Mouse (Mus musculus): ENCODE measurements around the gene Noxo1. TPM values are rescaled to one million over a fixed set of nuclear protein-coding genes. Genes with fewer than 3 reads are reported as not detected.

Noxo1 gene
- total and polyA plus RNA-seq, 3 experiments: 0.62 to 2.4 TPM; not detected in 1

- TF ChIP-seq CTCF (IDR thresholded peaks at IDR 0.05 in 2 of 3, conservative IDR thresholded peaks at IDR 0.05 in 1 of 3; ENCODE audit: control insufficient read depth in 1 of 3, insufficient read depth in 1 of 3, low read depth in 2 of 3, low read length in 3 of 3, poor library complexity in 1 of 3, severe bottlenecking in 1 of 3) (no peak), USF1 (IDR thresholded peaks at IDR 0.05; ENCODE audit: low read depth, low read length) (no peak), MAFK (IDR thresholded peaks at IDR 0.05; ENCODE audit: borderline replicate concordance, low read depth, low read length) (no peak), HCFC1 (IDR thresholded peaks at IDR 0.05; ENCODE audit: low read depth, low read length) (no peak), BHLHE40 (IDR thresholded peaks at IDR 0.05; ENCODE audit: borderline replicate concordance, low read depth, low read length) (no peak), TCF12 (IDR thresholded peaks at IDR 0.05; ENCODE audit: low read depth, low read length) (no peak), CHD2 (IDR thresholded peaks at IDR 0.05; ENCODE audit: low read length) (no peak), NRF1 (IDR thresholded peaks at IDR 0.05; ENCODE audit: insufficient read depth, low read depth, low read length, poor library complexity, severe bottlenecking) (no peak), GABPA (IDR thresholded peaks at IDR 0.05; ENCODE audit: low read depth, low read length) (no peak), ZMIZ1 (IDR thresholded peaks at IDR 0.05; ENCODE audit: low read depth, low read length) (no peak), MAX (IDR thresholded peaks at IDR 0.05; ENCODE audit: low read length) (no peak)
- peak overlapping the region; percentile 61 to 64 for H3K4me3 ChIP-seq (ENCODE audit: control insufficient read depth in 1 of 2, insufficient read depth in 1 of 2, low read depth in 2 of 2, low read length in 2 of 2)
- peak overlapping the region; percentile 71 for H3K27ac ChIP-seq (ENCODE audit: control insufficient read depth, low read depth, low read length)
- H3K27me3 ChIP-seq (ENCODE audit: control insufficient read depth in 1 of 2, insufficient read depth in 2 of 2, low read length in 2 of 2): no peaks in the 10 kb centered on the region
- H3K4me1 ChIP-seq (ENCODE audit: control insufficient read depth in 1 of 2, insufficient read depth in 2 of 2, low read length in 2 of 2): peaks cover 0 to 12% of the 10 kb centered on the region in 2 experiments; a peak in 3 of 4 replicates
- H3K9ac ChIP-seq (ENCODE audit: control insufficient read depth, low read depth, low read length, poor library complexity, severe bottlenecking): peak overlapping the region; percentile 57
- peaks cover 0 to 3% of the 10 kb centered on the region in 2 experiments; a peak in 1 of 4 replicates for H3K36me3 ChIP-seq (ENCODE audit: control insufficient read depth in 1 of 2, insufficient read depth in 2 of 2, low read length in 2 of 2)
- no peaks in the 10 kb centered on the region for H3K79me2 ChIP-seq (ENCODE audit: control insufficient read depth, insufficient read depth, low read length, poor library complexity)
- DNase-seq (ENCODE audit: low read depth, low spot score): no peak
- H3K9me3 ChIP-seq (replicated peaks; ENCODE audit: insufficient read depth, low read length): no peaks in the 10 kb centered on the region
Measured at GRCm38 (mm10) chr17:24687599-24687998, 8.4 kb upstream of the Noxo1 start.

DNA sequence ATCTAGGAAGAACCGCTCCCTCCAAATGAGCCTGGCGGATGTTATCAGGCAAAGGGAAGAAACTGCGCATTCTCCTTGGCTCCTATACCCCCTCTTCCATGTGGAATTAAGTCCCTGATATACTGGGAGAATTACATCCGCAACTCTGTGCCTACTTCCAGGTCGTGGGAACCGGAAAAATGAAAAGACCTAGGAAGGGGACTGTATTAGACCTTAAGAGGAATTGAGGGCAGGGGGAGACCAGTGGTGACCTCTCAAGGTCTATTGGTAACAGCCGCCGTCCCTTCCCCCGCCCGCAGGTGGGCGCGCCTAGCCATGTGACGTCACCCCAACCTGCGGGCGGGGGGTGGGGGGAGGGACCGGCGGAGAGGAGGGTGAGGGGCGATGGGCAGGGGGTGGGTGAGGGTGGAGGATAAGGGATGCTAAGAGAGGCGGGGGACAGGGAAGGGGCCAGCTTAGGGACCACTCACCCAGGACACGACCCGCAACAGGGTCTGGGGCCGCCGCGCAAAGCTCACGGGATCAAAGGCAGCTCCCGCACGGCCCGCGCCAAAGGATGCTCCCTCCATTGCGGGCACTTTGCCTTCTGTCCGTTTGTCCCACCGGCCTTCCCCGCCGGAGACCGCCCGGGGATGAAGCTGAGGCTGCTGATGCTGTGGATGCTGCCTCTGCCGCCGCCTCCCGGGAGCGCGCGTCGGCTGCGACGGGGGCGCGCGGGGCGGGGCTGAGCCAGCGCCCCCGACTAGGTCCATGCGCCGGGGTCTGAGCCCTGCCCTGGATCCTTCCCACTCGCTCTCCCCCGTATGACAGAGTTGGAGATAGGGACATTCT is 6.6 kb upstream of the Noxo1 start, which contains the start of gene Syngr3:
Gene Syngr3 (minus strand): TSS at position 705 of the 831 bp plus-strand sequence.
- Histone ChIP-seq H3K79me2 (ENCODE audit: control insufficient read depth, insufficient read depth, low read length, poor library complexity) (no peaks in the 10 kb centered on the region), H3K27me3 (ENCODE audit: control insufficient read depth in 1 of 2, insufficient read depth in 2 of 2, low read length in 2 of 2) (no peaks in the 10 kb centered on the region), H3K27ac (ENCODE audit: control insufficient read depth, low read depth, low read length) (no peak within 1 kb of the TSS), H3K9ac (ENCODE audit: control insufficient read depth, low read depth, low read length, poor library complexity, severe bottlenecking) (no peak within 1 kb of the TSS), H3K9me3 (replicated peaks; ENCODE audit: insufficient read depth, low read length) (no peaks in the 10 kb centered on the region), H3K4me3 (ENCODE audit: control insufficient read depth in 1 of 2, insufficient read depth in 1 of 2, low read depth in 2 of 2, low read length in 2 of 2) (no peak within 1 kb of the TSS), H3K36me3 (ENCODE audit: control insufficient read depth in 1 of 2, insufficient read depth in 2 of 2, low read length in 2 of 2) (peaks cover 0 to 3% of the 10 kb centered on the region in 2 experiments; a peak in 1 of 4 replicates), H3K4me1 (ENCODE audit: control insufficient read depth in 1 of 2, insufficient read depth in 2 of 2, low read length in 2 of 2) (peaks cover 0 to 16% of the 10 kb centered on the region in 2 experiments; a peak in 3 of 4 replicates)
- no peak for DNase-seq (ENCODE audit: low read depth, low spot score)
- TF ChIP-seq KAT2A (conservative IDR thresholded peaks at IDR 0.05; ENCODE audit: low read depth, low read length): no peak
- TF ChIP-seq SIN3A (IDR thresholded peaks at IDR 0.05; ENCODE audit: low read length): no peak
- TF ChIP-seq ZMIZ1 (IDR thresholded peaks at IDR 0.05; ENCODE audit: low read depth, low read length): no peak
- TF ChIP-seq MAZ (IDR thresholded peaks at IDR 0.05; ENCODE audit: low read depth, low read length): no peak
- TF ChIP-seq SMC3 (IDR thresholded peaks at IDR 0.05; ENCODE audit: low read depth, low read length): no peak
- no peak for TF ChIP-seq POLR2A (IDR thresholded peaks at IDR 0.05; ENCODE audit: control insufficient read depth in 1 of 2, insufficient read depth in 1 of 2, low read depth in 1 of 2, low read length in 2 of 2, poor library complexity in 1 of 2)
- TF ChIP-seq ZC3H11A (IDR thresholded peaks at IDR 0.05; ENCODE audit: low read depth, low read length): no peak
- no peak for TF ChIP-seq MYB (IDR thresholded peaks at IDR 0.05; ENCODE audit: low read depth, low read length)
- TF ChIP-seq MYC (IDR thresholded peaks at IDR 0.05; ENCODE audit: low read depth, low read length): no peak
- TF ChIP-seq USF1 (IDR thresholded peaks at IDR 0.05; ENCODE audit: low read depth, low read length): no peak
- no peak for TF ChIP-seq CTCF (IDR thresholded peaks at IDR 0.05 in 2 of 3, conservative IDR thresholded peaks at IDR 0.05 in 1 of 3; ENCODE audit: control insufficient read depth in 1 of 3, insufficient read depth in 1 of 3, low read depth in 2 of 3, low read length in 3 of 3, poor library complexity in 1 of 3, severe bottlenecking in 1 of 3)
- no peak for TF ChIP-seq TBP (IDR thresholded peaks at IDR 0.05; ENCODE audit: low read depth, low read length)
- TF ChIP-seq MAFK (IDR thresholded peaks at IDR 0.05; ENCODE audit: borderline replicate concordance, low read depth, low read length): no peak
- no peak for TF ChIP-seq MXI1 (IDR thresholded peaks at IDR 0.05; ENCODE audit: low read depth, low read length)
- no peak for TF ChIP-seq UBTF (IDR thresholded peaks at IDR 0.05; ENCODE audit: borderline replicate concordance, insufficient read depth, low read depth, low read length)
- TF ChIP-seq USF2 (IDR thresholded peaks at IDR 0.05; ENCODE audit: borderline replicate concordance in 1 of 2, insufficient read depth in 1 of 2, low read depth in 1 of 2, low read length in 2 of 2): no peak
- no peak for TF ChIP-seq ZNF384 (IDR thresholded peaks at IDR 0.05; ENCODE audit: low read depth, low read length)
- no peak for TF ChIP-seq TAL1 (IDR thresholded peaks at IDR 0.05; ENCODE audit: low read length)
- TF ChIP-seq BHLHE40 (IDR thresholded peaks at IDR 0.05; ENCODE audit: borderline replicate concordance, low read depth, low read length): no peak
- TF ChIP-seq GATA1 (IDR thresholded peaks at IDR 0.05; ENCODE audit: low read depth, low read length): no peak

Measured in MEL (cell line).